In genomic region chr17:49872305-49872704, GRCm38 (mm10) we compare ENCODE assay signal across 15 mouse cellular contexts.
DNase-seq lines count a peak whose midpoint lies in the region; ATAC-seq and TF ChIP-seq lines count a peak whose summit lies in the region.
"Had no signal": no experiment of that assay in that cellular context is flagged by ENCODE, and none has a peak within 500 bp of the region (broad histone marks: within the 10 kb centered on the region; RNA-seq: fewer than 3 reads in every experiment).

No protein-coding gene starts in this region.

- TF ChIP-seq POLR2A in cortical plate, adult 2 months (IDR thresholded peaks at IDR 0.05; ENCODE audit: extremely low read depth, insufficient read depth, low read length), result no peak
- no peak for TF ChIP-seq POLR2A in thymus, adult 2 months (IDR thresholded peaks at IDR 0.05; ENCODE audit: control insufficient read depth, extremely low read depth, insufficient read depth, low read length, poor library complexity)

- no peak for TF ChIP-seq EP300 in liver, embryonic 14.5 days (IDR thresholded peaks at IDR 0.05; ENCODE audit: low read depth)

- no peak overlapping the region for H3K9ac ChIP-seq in forebrain, postnatal 0 days
- H3K9ac ChIP-seq in forebrain, embryonic 14.5 days (ENCODE audit: low read length), result no peak overlapping the region
- H3K9ac ChIP-seq in liver, embryonic 14.5 days (replicated peaks), result no peak overlapping the region
- no peak overlapping the region for H3K9ac ChIP-seq in liver, embryonic 12.5 days
- H3K9ac ChIP-seq: embryonic facial prominence, embryonic 15.5 days; hindbrain, embryonic 14.5 days; neural tube, embryonic 13.5 days; stomach, embryonic 15.5 days had no signal

- H3K4me3 ChIP-seq in forebrain, postnatal 0 days (ENCODE audit: low read depth, low read length), result no peak overlapping the region
- no peak overlapping the region for H3K4me3 ChIP-seq in forebrain, embryonic 14.5 days (ENCODE audit: low read depth, low read length)
- no peak overlapping the region for H3K4me3 ChIP-seq in liver, embryonic 14.5 days (ENCODE audit: insufficient read depth in 1 of 2, low read depth in 2 of 2, low read length in 2 of 2)
- H3K4me3 ChIP-seq in liver, embryonic 12.5 days, result no peak overlapping the region
- no peak overlapping the region for H3K4me3 ChIP-seq in cortical plate, adult 2 months (ENCODE audit: insufficient read depth, low read length)
- H3K4me3 ChIP-seq in limb, embryonic 10.5 days, result no peak overlapping the region
- H3K4me3 ChIP-seq in thymus, adult 2 months (ENCODE audit: control insufficient read depth, insufficient read depth, low read length), result no peak overlapping the region
- H3K4me3 ChIP-seq: embryonic facial prominence, embryonic 15.5 days; neural tube, embryonic 13.5 days; stomach, embryonic 15.5 days had no signal

- TF ChIP-seq CTCF in forebrain, postnatal 0 days (IDR thresholded peaks at IDR 0.05; ENCODE audit: low read depth), result peak; percentile 55
- TF ChIP-seq CTCF in liver, embryonic 14.5 days (IDR thresholded peaks at IDR 0.05; ENCODE audit: low read depth), result 0 out of 2 replicates have a peak, but pooled peaks have one; percentile 7
- TF ChIP-seq CTCF in cortical plate, adult 2 months (IDR thresholded peaks at IDR 0.05; ENCODE audit: extremely low read depth, insufficient read depth, low read length), result peak; percentile 49
- no peak for TF ChIP-seq CTCF in thymus, adult 2 months (IDR thresholded peaks at IDR 0.05; ENCODE audit: borderline replicate concordance, control insufficient read depth, extremely low read depth, insufficient read depth, low read length, poor library complexity)

- no peaks in the 10 kb centered on the region for H3K27me3 ChIP-seq in forebrain, postnatal 0 days (ENCODE audit: insufficient read depth, low read length)
- H3K27me3 ChIP-seq in forebrain, embryonic 14.5 days (replicated peaks; ENCODE audit: control insufficient read depth, insufficient read depth, low read length), result no peaks in the 10 kb centered on the region
- no peaks in the 10 kb centered on the region for H3K27me3 ChIP-seq in liver, embryonic 14.5 days (ENCODE audit: control insufficient read depth, insufficient read depth, low read length)
- peaks cover 9% of the 10 kb centered on the region for H3K27me3 ChIP-seq in liver, embryonic 12.5 days (replicated peaks)
- H3K27me3 ChIP-seq in limb, embryonic 10.5 days (ENCODE audit: low read depth, poor library complexity, severe bottlenecking), result no peaks in the 10 kb centered on the region
- H3K27me3 ChIP-seq in thymus, adult 2 months (ENCODE audit: control insufficient read depth, insufficient read depth, low read length), result no peaks in the 10 kb centered on the region
- H3K27me3 ChIP-seq: embryonic facial prominence, embryonic 15.5 days; neural tube, embryonic 13.5 days; stomach, embryonic 15.5 days had no signal

- H3K9me3 ChIP-seq in forebrain, postnatal 0 days (ENCODE audit: low read length), result no peaks in the 10 kb centered on the region
- no peaks in the 10 kb centered on the region for H3K9me3 ChIP-seq in forebrain, embryonic 14.5 days (replicated peaks; ENCODE audit: control insufficient read depth, low read length)
- no peaks in the 10 kb centered on the region for H3K9me3 ChIP-seq in liver, embryonic 14.5 days (ENCODE audit: control insufficient read depth, low read length)
- H3K9me3 ChIP-seq in liver, embryonic 12.5 days (replicated peaks), result no peaks in the 10 kb centered on the region
- H3K9me3 ChIP-seq in limb, embryonic 10.5 days (replicated peaks), result no peaks in the 10 kb centered on the region
- H3K9me3 ChIP-seq: embryonic facial prominence, embryonic 15.5 days; neural tube, embryonic 13.5 days; stomach, embryonic 15.5 days had no signal

- H3K4me1 ChIP-seq in forebrain, postnatal 0 days (ENCODE audit: insufficient read depth), result peaks cover 8% of the 10 kb centered on the region
- peaks cover 10% of the 10 kb centered on the region for H3K4me1 ChIP-seq in forebrain, embryonic 14.5 days (ENCODE audit: control insufficient read depth, insufficient read depth, low read length)
- H3K4me1 ChIP-seq in liver, embryonic 14.5 days (replicated peaks; ENCODE audit: control insufficient read depth in 2 of 2, insufficient read depth in 2 of 2, low read length in 1 of 2), result no peaks in the 10 kb centered on the region
- H3K4me1 ChIP-seq in liver, embryonic 12.5 days, result no peaks in the 10 kb centered on the region
- no peaks in the 10 kb centered on the region for H3K4me1 ChIP-seq in cortical plate, adult 2 months (ENCODE audit: control insufficient read depth, insufficient read depth, low read length)
- H3K4me1 ChIP-seq in limb, embryonic 10.5 days, result peaks cover 79% of the 10 kb centered on the region
- no peaks in the 10 kb centered on the region for H3K4me1 ChIP-seq in thymus, adult 2 months (replicated peaks; ENCODE audit: control insufficient read depth, insufficient read depth, low read length)
- H3K4me1 ChIP-seq: stomach, embryonic 15.5 days had no signal

- no peaks in the 10 kb centered on the region for H3K36me3 ChIP-seq in forebrain, postnatal 0 days (ENCODE audit: insufficient read depth)
- H3K36me3 ChIP-seq in forebrain, embryonic 14.5 days (ENCODE audit: control insufficient read depth, insufficient read depth, low read length), result no peaks in the 10 kb centered on the region
- H3K36me3 ChIP-seq in liver, embryonic 14.5 days (replicated peaks; ENCODE audit: control insufficient read depth, insufficient read depth, low read depth), result no peaks in the 10 kb centered on the region
- H3K36me3 ChIP-seq in liver, embryonic 12.5 days, result no peaks in the 10 kb centered on the region
- no peaks in the 10 kb centered on the region for H3K36me3 ChIP-seq in limb, embryonic 10.5 days
- no peaks in the 10 kb centered on the region for H3K36me3 ChIP-seq in thymus, adult 2 months (ENCODE audit: control insufficient read depth, insufficient read depth, low read length)
- H3K36me3 ChIP-seq: embryonic facial prominence, embryonic 15.5 days; neural tube, embryonic 13.5 days; stomach, embryonic 15.5 days had no signal

- H3K4me2 ChIP-seq in forebrain, postnatal 0 days (ENCODE audit: low read depth), result no peak overlapping the region
- no peak overlapping the region for H3K4me2 ChIP-seq in forebrain, embryonic 14.5 days (ENCODE audit: low read length)
- H3K4me2 ChIP-seq in liver, embryonic 14.5 days (ENCODE audit: low read depth), result no peak overlapping the region
- no peak overlapping the region for H3K4me2 ChIP-seq in liver, embryonic 12.5 days
- H3K4me2 ChIP-seq: embryonic facial prominence, embryonic 15.5 days; hindbrain, embryonic 14.5 days; neural tube, embryonic 13.5 days; stomach, embryonic 15.5 days had no signal

- DNase-seq in forebrain, postnatal 0 days, result peak; percentile 53
- DNase-seq in forebrain, embryonic 14.5 days (ENCODE audit: low spot score), result no peak
- DNase-seq in liver, embryonic 14.5 days (ENCODE audit: low read depth in 3 of 3, low spot score in 3 of 3), result no peak
- peak; percentile 57 for DNase-seq in limb, embryonic 10.5 days (ENCODE audit: low spot score)
- no peak for DNase-seq in thymus, adult 2 months
- DNase-seq in right cerebral cortex, postnatal 25 days, result no peak
- DNase-seq: adrenal gland, postnatal 10 days; layer of hippocampus, adult 9-11 months; right cerebral cortex, postnatal 4 days had no signal

- 46% methylated on average over 2 of the region's 2 CpGs for WGBS in forebrain, postnatal 0 days
- 41% methylated on average over 2 of the region's 2 CpGs for WGBS in forebrain, embryonic 14.5 days
- 13% methylated on average over 2 of the region's 2 CpGs for WGBS in liver, embryonic 14.5 days (ENCODE audit: insufficient replicate concordance)
- 19% methylated on average over 2 of the region's 2 CpGs for WGBS in liver, embryonic 12.5 days (ENCODE audit: insufficient replicate concordance)
- 9% methylated on average over 2 of the region's 2 CpGs for WGBS in limb, embryonic 10.5 days
- 15% methylated on average over 2 of the region's 2 CpGs for WGBS in thymus, adult 2 months

- H3K27ac ChIP-seq in forebrain, postnatal 0 days (ENCODE audit: low read depth, low read length), result no peak overlapping the region
- no peak overlapping the region for H3K27ac ChIP-seq in forebrain, embryonic 14.5 days (ENCODE audit: low read depth, low read length)
- H3K27ac ChIP-seq in liver, embryonic 14.5 days, result no peak overlapping the region
- no peak overlapping the region for H3K27ac ChIP-seq in liver, embryonic 12.5 days
- no peak overlapping the region for H3K27ac ChIP-seq in cortical plate, adult 2 months (ENCODE audit: insufficient read depth, low read length)
- peak overlapping the region; percentile 79 for H3K27ac ChIP-seq in limb, embryonic 10.5 days
- H3K27ac ChIP-seq in thymus, adult 2 months (ENCODE audit: control insufficient read depth, insufficient read depth, low read length), result no peak overlapping the region
- H3K27ac ChIP-seq: embryonic facial prominence, embryonic 15.5 days; hindbrain, embryonic 14.5 days; neural tube, embryonic 13.5 days; stomach, embryonic 15.5 days had no signal

- ATAC-seq in forebrain, postnatal 0 days, result no peak
- ATAC-seq in forebrain, embryonic 14.5 days, result no peak
- no peak for ATAC-seq in liver, embryonic 14.5 days (ENCODE audit: insufficient read depth)
- ATAC-seq in liver, embryonic 12.5 days, result no peak

Comparison
In these comparisons a context has a peak if more than half of its experiments do, and no peak if none do; other contexts are left out.
1. DNase-seq: peak in forebrain, postnatal 0 days (single experiment) and limb, embryonic 10.5 days (single experiment); none in forebrain, embryonic 14.5 days (single experiment), liver, embryonic 14.5 days (0 of 3), thymus, adult 2 months (single experiment) and right cerebral cortex, postnatal 25 days (single experiment).